Mouse (Mus musculus): ENCODE data around the gene Rec114. TPM values are rescaled to one million over a fixed set of nuclear protein-coding genes. Genes with fewer than 3 reads are reported as not detected.

Rec114 gene
- polyA plus RNA-seq, 1 experiment from 2014 or later: 1.0 TPM

GRCm38 (mm10) chr9:58703766-58704165, 40.0 kb downstream of the Rec114 start:
- H3K36me3 ChIP-seq (ENCODE audit: control insufficient read depth, insufficient read depth, low read length): no peaks in the 10 kb centered on the region
- WGBS: 80% methylated on average over 7 of the region's 7 CpGs
- ATAC-seq (ENCODE audit: low FRiP score) (no peak), DNase-seq (ENCODE audit: low spot score, missing footprints) (peak; percentile 65)
- no peak overlapping the region for H3K9ac ChIP-seq (ENCODE audit: low read length)
- H3K4me2 ChIP-seq: no peak overlapping the region
- no peaks in the 10 kb centered on the region for H3K27me3 ChIP-seq (ENCODE audit: control insufficient read depth, insufficient read depth, low read length)
- no peaks in the 10 kb centered on the region for H3K4me1 ChIP-seq (ENCODE audit: control insufficient read depth, insufficient read depth, low read length)
- no peak overlapping the region for H3K27ac ChIP-seq (ENCODE audit: low read depth, low read length)
- no peaks in the 10 kb centered on the region for H3K9me3 ChIP-seq (ENCODE audit: control insufficient read depth, low read length)
- no peak overlapping the region for H3K4me3 ChIP-seq (ENCODE audit: low read depth, low read length)

- no peak overlapping the region for H3K9ac ChIP-seq (ENCODE audit: low read length)
- H3K4me1 ChIP-seq (ENCODE audit: control insufficient read depth, insufficient read depth, low read length): no peaks in the 10 kb centered on the region
- no peak overlapping the region for H3K27ac ChIP-seq (ENCODE audit: low read depth, low read length)
- no peaks in the 10 kb centered on the region for H3K36me3 ChIP-seq (ENCODE audit: control insufficient read depth, insufficient read depth, low read length)
- H3K27me3 ChIP-seq (ENCODE audit: control insufficient read depth, insufficient read depth, low read length): no peaks in the 10 kb centered on the region
- DNase-seq (ENCODE audit: low spot score, missing footprints) (no peak), ATAC-seq (ENCODE audit: low FRiP score) (no peak)
- no peak overlapping the region for H3K4me2 ChIP-seq
- 94% methylated on average over 2 of the region's 2 CpGs for whole genome bisulfite sequencing
- H3K9me3 ChIP-seq (ENCODE audit: control insufficient read depth, low read length): no peaks in the 10 kb centered on the region
- H3K4me3 ChIP-seq (ENCODE audit: low read depth, low read length): no peak overlapping the region
Observed at GRCm38 (mm10) chr9:58701751-58702150, 42.0 kb downstream of the Rec114 start.

- ATAC-seq (ENCODE audit: low FRiP score): no peak
- Histone ChIP-seq H3K27me3 (ENCODE audit: control insufficient read depth, insufficient read depth, low read length) (no peaks in the 10 kb centered on the region), H3K27ac (ENCODE audit: low read depth, low read length) (no peak overlapping the region), H3K4me1 (ENCODE audit: control insufficient read depth, insufficient read depth, low read length) (no peaks in the 10 kb centered on the region), H3K9ac (ENCODE audit: low read length) (no peak overlapping the region), H3K9me3 (ENCODE audit: control insufficient read depth, low read length) (no peaks in the 10 kb centered on the region), H3K4me2 (no peak overlapping the region), H3K4me3 (ENCODE audit: low read depth, low read length) (no peak overlapping the region), H3K36me3 (ENCODE audit: control insufficient read depth, insufficient read depth, low read length) (no peaks in the 10 kb centered on the region)
- DNase-seq (ENCODE audit: low spot score, missing footprints): no peak
- 92% methylated on average over 2 of the region's 2 CpGs for WGBS
Observed at GRCm38 (mm10) chr9:58698486-58698885, 45.3 kb downstream of the Rec114 start.

- no peak overlapping the region for H3K4me3 ChIP-seq (ENCODE audit: low read depth, low read length)
- no peaks in the 10 kb centered on the region for H3K4me1 ChIP-seq (ENCODE audit: control insufficient read depth, insufficient read depth, low read length)
- H3K36me3 ChIP-seq (ENCODE audit: control insufficient read depth, insufficient read depth, low read length): no peaks in the 10 kb centered on the region
- no peak overlapping the region for H3K9ac ChIP-seq (ENCODE audit: low read length)
- DNase-seq (ENCODE audit: low spot score, missing footprints) (no peak), ATAC-seq (ENCODE audit: low FRiP score) (no peak)
- no peak overlapping the region for H3K4me2 ChIP-seq
- H3K27me3 ChIP-seq (ENCODE audit: control insufficient read depth, insufficient read depth, low read length): no peaks in the 10 kb centered on the region
- H3K27ac ChIP-seq (ENCODE audit: low read depth, low read length): no peak overlapping the region
- H3K9me3 ChIP-seq (ENCODE audit: control insufficient read depth, low read length): no peaks in the 10 kb centered on the region
- 93% methylated on average over 7 of the region's 7 CpGs for WGBS
Observed at GRCm38 (mm10) chr9:58691471-58691870, 52.3 kb downstream of the Rec114 start.

- Histone ChIP-seq H3K4me3 (ENCODE audit: low read depth, low read length) (no peak overlapping the region), H3K9me3 (ENCODE audit: control insufficient read depth, low read length) (no peaks in the 10 kb centered on the region), H3K36me3 (ENCODE audit: control insufficient read depth, insufficient read depth, low read length) (no peaks in the 10 kb centered on the region), H3K9ac (ENCODE audit: low read length) (no peak overlapping the region), H3K27me3 (ENCODE audit: control insufficient read depth, insufficient read depth, low read length) (no peaks in the 10 kb centered on the region), H3K4me1 (ENCODE audit: control insufficient read depth, insufficient read depth, low read length) (no peaks in the 10 kb centered on the region), H3K27ac (ENCODE audit: low read depth, low read length) (no peak overlapping the region), H3K4me2 (no peak overlapping the region)
- WGBS: 86% methylated on average over 4 of the region's 4 CpGs
- DNase-seq (ENCODE audit: low spot score, missing footprints) (no peak), ATAC-seq (ENCODE audit: low FRiP score) (no peak)
Observed at GRCm38 (mm10) chr9:58690701-58691100, 53.1 kb downstream of the Rec114 start.

GRCm38 (mm10) chr9:58688076-58688475, 55.7 kb downstream of the Rec114 start:
- no peak overlapping the region for H3K9ac ChIP-seq (ENCODE audit: low read length)
- no peak for DNase-seq (ENCODE audit: low spot score, missing footprints)
- H3K4me1 ChIP-seq (ENCODE audit: control insufficient read depth, insufficient read depth, low read length): no peaks in the 10 kb centered on the region
- no peak overlapping the region for H3K4me3 ChIP-seq (ENCODE audit: low read depth, low read length)
- WGBS: 89% methylated on average over 4 of the region's 4 CpGs
- no peaks in the 10 kb centered on the region for H3K9me3 ChIP-seq (ENCODE audit: control insufficient read depth, low read length)
- no peak overlapping the region for H3K27ac ChIP-seq (ENCODE audit: low read depth, low read length)
- no peaks in the 10 kb centered on the region for H3K27me3 ChIP-seq (ENCODE audit: control insufficient read depth, insufficient read depth, low read length)
- H3K4me2 ChIP-seq: no peak overlapping the region
- ATAC-seq (ENCODE audit: low FRiP score): no peak
- no peaks in the 10 kb centered on the region for H3K36me3 ChIP-seq (ENCODE audit: control insufficient read depth, insufficient read depth, low read length)

- Histone ChIP-seq H3K36me3 (ENCODE audit: control insufficient read depth, insufficient read depth, low read length) (no peaks in the 10 kb centered on the region), H3K4me1 (ENCODE audit: control insufficient read depth, insufficient read depth, low read length) (no peaks in the 10 kb centered on the region), H3K4me2 (no peak overlapping the region), H3K4me3 (ENCODE audit: low read depth, low read length) (no peak overlapping the region), H3K9me3 (ENCODE audit: control insufficient read depth, low read length) (no peaks in the 10 kb centered on the region), H3K27ac (ENCODE audit: low read depth, low read length) (no peak overlapping the region), H3K9ac (ENCODE audit: low read length) (no peak overlapping the region), H3K27me3 (ENCODE audit: control insufficient read depth, insufficient read depth, low read length) (no peaks in the 10 kb centered on the region)
- no peak for DNase-seq (ENCODE audit: low spot score, missing footprints)
- WGBS: 86% methylated on average over 10 of the region's 10 CpGs
- no peak for ATAC-seq (ENCODE audit: low FRiP score)
Observed at GRCm38 (mm10) chr9:58685290-58685689, 58.5 kb downstream of the Rec114 start.

GRCm38 (mm10) chr9:58683372-58683771, 60.4 kb downstream of the Rec114 start:
- Histone ChIP-seq H3K4me3 (ENCODE audit: low read depth, low read length) (no peak overlapping the region), H3K4me1 (ENCODE audit: control insufficient read depth, insufficient read depth, low read length) (no peaks in the 10 kb centered on the region), H3K9ac (ENCODE audit: low read length) (no peak overlapping the region), H3K9me3 (ENCODE audit: control insufficient read depth, low read length) (no peaks in the 10 kb centered on the region), H3K27ac (ENCODE audit: low read depth, low read length) (no peak overlapping the region), H3K36me3 (ENCODE audit: control insufficient read depth, insufficient read depth, low read length) (no peaks in the 10 kb centered on the region), H3K4me2 (no peak overlapping the region), H3K27me3 (ENCODE audit: control insufficient read depth, insufficient read depth, low read length) (no peaks in the 10 kb centered on the region)
- DNase-seq (ENCODE audit: low spot score, missing footprints): no peak
- no peak for ATAC-seq (ENCODE audit: low FRiP score)
- 39% methylated on average over 6 of the region's 6 CpGs for WGBS

GRCm38 (mm10) chr9:58682106-58682505, 61.7 kb downstream of the Rec114 start:
- no peaks in the 10 kb centered on the region for H3K36me3 ChIP-seq (ENCODE audit: control insufficient read depth, insufficient read depth, low read length)
- H3K9me3 ChIP-seq (ENCODE audit: control insufficient read depth, low read length): no peaks in the 10 kb centered on the region
- ATAC-seq (ENCODE audit: low FRiP score): no peak
- no peak overlapping the region for H3K4me2 ChIP-seq
- H3K27ac ChIP-seq (ENCODE audit: low read depth, low read length): no peak overlapping the region
- H3K4me1 ChIP-seq (ENCODE audit: control insufficient read depth, insufficient read depth, low read length): no peaks in the 10 kb centered on the region
- H3K27me3 ChIP-seq (ENCODE audit: control insufficient read depth, insufficient read depth, low read length): no peaks in the 10 kb centered on the region
- H3K9ac ChIP-seq (ENCODE audit: low read length): no peak overlapping the region
- WGBS: 85% methylated on average over 6 of the region's 6 CpGs
- no peak overlapping the region for H3K4me3 ChIP-seq (ENCODE audit: low read depth, low read length)
- no peak for DNase-seq (ENCODE audit: low spot score, missing footprints)

- Histone ChIP-seq H3K4me2 (no peak overlapping the region), H3K4me1 (ENCODE audit: control insufficient read depth, insufficient read depth, low read length) (no peaks in the 10 kb centered on the region), H3K27ac (ENCODE audit: low read depth, low read length) (no peak overlapping the region), H3K4me3 (ENCODE audit: low read depth, low read length) (no peak overlapping the region), H3K36me3 (ENCODE audit: control insufficient read depth, insufficient read depth, low read length) (no peaks in the 10 kb centered on the region), H3K9me3 (ENCODE audit: control insufficient read depth, low read length) (no peaks in the 10 kb centered on the region), H3K27me3 (ENCODE audit: control insufficient read depth, insufficient read depth, low read length) (no peaks in the 10 kb centered on the region), H3K9ac (ENCODE audit: low read length) (no peak overlapping the region)
- DNase-seq (ENCODE audit: low spot score, missing footprints) (no peak), ATAC-seq (ENCODE audit: low FRiP score) (no peak)
- WGBS: 75% methylated on average over 2 of the region's 2 CpGs
Observed at GRCm38 (mm10) chr9:58681411-58681810, 62.4 kb downstream of the Rec114 start.
